8 mouse cellular contexts compared by ENCODE assay signal in genomic region chr5:121564468-121564895, GRCm38 (mm10). TPM values are rescaled to one million over a fixed set of nuclear protein-coding genes. Genes with fewer than 3 reads are reported as not detected.
DNase-seq lines count a peak whose midpoint lies in the region; ATAC-seq and TF ChIP-seq lines count a peak whose summit lies in the region.

No protein-coding gene starts in this region.

- no peaks in the 10 kb centered on the region for H3K79me2 ChIP-seq in MEL (ENCODE audit: control insufficient read depth, insufficient read depth, low read length, poor library complexity)

- peak; percentile 93 for DNase-seq in MEL (ENCODE audit: low read depth, low spot score)
- peak; percentile 64 for DNase-seq in cerebellum, adult 8-10 months
- DNase-seq in forelimb bud, embryonic 11.5 days (ENCODE audit: low read depth, low spot score): peak; percentile 93
- DNase-seq in layer of hippocampus, adult 9-10 months (ENCODE audit: low spot score): peak; percentile 55
- peak; percentile 82 for DNase-seq in ovary, postnatal 10 days (ENCODE audit: low spot score)
- peak; percentile 88 to 97 for DNase-seq in thymus, postnatal 10 days (ENCODE audit: low spot score in 2 of 2)

- TF ChIP-seq RAD21 in MEL (IDR thresholded peaks at IDR 0.05; ENCODE audit: low read depth, low read length): peak; percentile 79

- peak in 1 of 2 experiments; percentile 29; a peak in 1 of 4 replicates for TF ChIP-seq POLR2A in MEL (IDR thresholded peaks at IDR 0.05; ENCODE audit: control insufficient read depth in 1 of 2, insufficient read depth in 1 of 2, low read depth in 1 of 2, low read length in 2 of 2, poor library complexity in 1 of 2)

- peaks cover 0 to 4% of the 10 kb centered on the region in 2 experiments; a peak in 1 of 4 replicates for H3K4me1 ChIP-seq in MEL (ENCODE audit: control insufficient read depth in 1 of 2, insufficient read depth in 2 of 2, low read length in 2 of 2)
- H3K4me1 ChIP-seq in lung, embryonic 16.5 days (replicated peaks; ENCODE audit: control insufficient read depth, insufficient read depth, low read length): peaks cover 3% of the 10 kb centered on the region; the same call in 1 of the 2 replicates

- peak; percentile 97 to 99 (median 98) for TF ChIP-seq CTCF in MEL (IDR thresholded peaks at IDR 0.05 in 2 of 3, conservative IDR thresholded peaks at IDR 0.05 in 1 of 3; ENCODE audit: control insufficient read depth in 1 of 3, insufficient read depth in 1 of 3, low read depth in 2 of 3, low read length in 3 of 3, poor library complexity in 1 of 3, severe bottlenecking in 1 of 3)

- peak overlapping the region; percentile 20 to 30; a peak in 2 of 4 replicates for H3K4me3 ChIP-seq in MEL (ENCODE audit: control insufficient read depth in 1 of 2, insufficient read depth in 1 of 2, low read depth in 2 of 2, low read length in 2 of 2)
- H3K4me3 ChIP-seq in lung, embryonic 16.5 days (ENCODE audit: low read length): peak overlapping the region; percentile 37

- no peaks in the 10 kb centered on the region for H3K36me3 ChIP-seq in MEL (ENCODE audit: control insufficient read depth in 1 of 2, insufficient read depth in 2 of 2, low read length in 2 of 2)
- H3K36me3 ChIP-seq in lung, embryonic 16.5 days (ENCODE audit: control insufficient read depth, insufficient read depth, low read length): 0 out of 2 replicates have a peak, but pooled peaks cover 2% of the 10 kb centered on the region

- no peak for TF ChIP-seq EP300 in MEL (IDR thresholded peaks at IDR 0.05; ENCODE audit: low read depth in 1 of 2, low read length in 2 of 2)

- H3K9me3 ChIP-seq in MEL (replicated peaks; ENCODE audit: insufficient read depth, low read length): no peaks in the 10 kb centered on the region
- no peaks in the 10 kb centered on the region for H3K9me3 ChIP-seq in lung, embryonic 16.5 days (ENCODE audit: control insufficient read depth, low read length)

- H3K27ac ChIP-seq in MEL (ENCODE audit: control insufficient read depth, low read depth, low read length): no peak overlapping the region
- H3K27ac ChIP-seq in lung, embryonic 16.5 days (ENCODE audit: low read length): no peak overlapping the region

- peak overlapping the region; percentile 57 for H3K9ac ChIP-seq in MEL (ENCODE audit: control insufficient read depth, low read depth, low read length, poor library complexity, severe bottlenecking)
- H3K9ac ChIP-seq in lung, embryonic 16.5 days (ENCODE audit: low read length): peak overlapping the region; percentile 53

- peak overlapping the region; percentile 57 for H3K4me2 ChIP-seq in lung, embryonic 16.5 days (ENCODE audit: low read depth, low read length)

- WGBS in lung, embryonic 16.5 days: 4% methylated on average over 11 of the region's 11 CpGs

- H3K27me3 ChIP-seq in MEL (ENCODE audit: control insufficient read depth in 1 of 2, insufficient read depth in 2 of 2, low read length in 2 of 2): peaks cover 0 to 3% of the 10 kb centered on the region in 2 experiments; a peak in 1 of 4 replicates
- no peaks in the 10 kb centered on the region for H3K27me3 ChIP-seq in lung, embryonic 16.5 days (ENCODE audit: control insufficient read depth, insufficient read depth, low read depth, low read length)

- peak; percentile 75 to 90 for ATAC-seq in hematopoietic stem cell, adult 5-6 weeks (replicated peaks in 1 of 2; ENCODE audit: insufficient read depth in 1 of 2, low FRiP score in 2 of 2, low TSS enrichment in 1 of 2, low read depth in 1 of 2, poor library complexity in 2 of 2, severe bottlenecking in 2 of 2)
- peak; percentile 59; the same call in 1 of the 2 replicates for ATAC-seq in lung, embryonic 16.5 days (ENCODE audit: low read depth)

TF ChIP-seq in MEL, 35 proteins besides CTCF, POLR2A, EP300 and RAD21:
- TF ChIP-seq MXI1 (IDR thresholded peaks at IDR 0.05; ENCODE audit: low read depth, low read length) (peak; percentile 98), ZC3H11A (IDR thresholded peaks at IDR 0.05; ENCODE audit: low read depth, low read length) (peak; percentile 81), MYC (IDR thresholded peaks at IDR 0.05; ENCODE audit: low read depth, low read length) (peak; percentile 98), SIN3A (IDR thresholded peaks at IDR 0.05; ENCODE audit: low read length) (peak; percentile 98), ETS1 (IDR thresholded peaks at IDR 0.05; ENCODE audit: low read depth, low read length) (no peak), KAT2A (conservative IDR thresholded peaks at IDR 0.05; ENCODE audit: low read depth, low read length) (no peak), CHD1 (IDR thresholded peaks at IDR 0.05; ENCODE audit: low read depth, low read length) (no peak), NELFE (IDR thresholded peaks at IDR 0.05; ENCODE audit: low read depth, low read length) (0 out of 2 replicates have a peak, but pooled peaks have one; percentile 32), BHLHE40 (IDR thresholded peaks at IDR 0.05; ENCODE audit: borderline replicate concordance, low read depth, low read length) (peak; percentile 47; the same call in 1 of the 2 replicates), CHD2 (IDR thresholded peaks at IDR 0.05; ENCODE audit: low read length) (no peak), JUND (IDR thresholded peaks at IDR 0.05; ENCODE audit: low read depth, low read length) (no peak), MEF2A (IDR thresholded peaks at IDR 0.05; ENCODE audit: extremely low read depth, insufficient replicate concordance, low read depth, low read length, poor library complexity, severe bottlenecking) (no peak), ELF1 (IDR thresholded peaks at IDR 0.05; ENCODE audit: low read depth, low read length) (0 out of 2 replicates have a peak, but pooled peaks have one; percentile 40), USF1 (IDR thresholded peaks at IDR 0.05; ENCODE audit: low read depth, low read length) (peak; percentile 86), GABPA (IDR thresholded peaks at IDR 0.05; ENCODE audit: low read depth, low read length) (no peak), MAZ (IDR thresholded peaks at IDR 0.05; ENCODE audit: low read depth, low read length) (no peak), SMC3 (IDR thresholded peaks at IDR 0.05; ENCODE audit: low read depth, low read length) (peak; percentile 99), GATA1 (IDR thresholded peaks at IDR 0.05; ENCODE audit: low read depth, low read length) (no peak), MAX (IDR thresholded peaks at IDR 0.05; ENCODE audit: low read length) (peak; percentile 98), ZMIZ1 (IDR thresholded peaks at IDR 0.05; ENCODE audit: low read depth, low read length) (0 out of 2 replicates have a peak, but pooled peaks have one; percentile 26), E2F4 (IDR thresholded peaks at IDR 0.05; ENCODE audit: borderline replicate concordance, low read depth, low read length) (no peak), HCFC1 (IDR thresholded peaks at IDR 0.05; ENCODE audit: low read depth, low read length) (peak; percentile 63), ZNF384 (IDR thresholded peaks at IDR 0.05; ENCODE audit: low read depth, low read length) (no peak), TBP (IDR thresholded peaks at IDR 0.05; ENCODE audit: low read depth, low read length) (peak; percentile 48; the same call in 1 of the 2 replicates), USF2 (IDR thresholded peaks at IDR 0.05; ENCODE audit: borderline replicate concordance in 1 of 2, insufficient read depth in 1 of 2, low read depth in 1 of 2, low read length in 2 of 2) (0 out of 4 replicates have a peak, but pooled peaks of 1 of the 2 experiments have one; percentile 11)

RNA-seq across cellular contexts. Expression of gene Mapkapk5, which starts 18.8 kb away (rescaled TPM):
- total RNA-seq in MEL (2012; rRNA removed): 49.6 and 66.3 TPM in 2 replicates
- polyA plus RNA-seq in MEL (2012; ENCODE audit: insufficient read depth in 1 of 2, insufficient read length in 2 of 2, low read depth in 1 of 2, low replicate concordance in 2 of 2, missing spikeins in 1 of 2): 10 to 100 TPM in 1 of 2 experiments, not detected in 1; 74.8 TPM
- total RNA-seq in hematopoietic stem cell, adult 5-6 weeks (2017): 89.9 and 107 TPM in 2 replicates
- polyA plus RNA-seq in lung, embryonic 16.5 days (2015; fragmentation: Nextera tagmentation; extraction: Ambion mirVana): 45.3 and 46.4 TPM in 2 replicates

RNA-seq across cellular contexts. Expression of gene Adam1a, which starts 19.2 kb away (rescaled TPM):
- total RNA-seq in MEL (2012; rRNA removed): 0.92 and 1.9 TPM in 2 replicates
- 1 to 10 TPM in 1 of 2 experiments, not detected in 1; 1.0 TPM for polyA plus RNA-seq in MEL (2012; ENCODE audit: insufficient read depth in 1 of 2, insufficient read length in 2 of 2, low read depth in 1 of 2, low replicate concordance in 2 of 2, missing spikeins in 1 of 2)
- 2.8 and 6.0 TPM in 2 replicates for total RNA-seq in hematopoietic stem cell, adult 5-6 weeks (2017)
- polyA plus RNA-seq in lung, embryonic 16.5 days (2015; fragmentation: Nextera tagmentation; extraction: Ambion mirVana): 1.1 TPM in 2 replicates

RNA-seq across cellular contexts. Expression of gene Gm42878, which starts 19.2 kb away (rescaled TPM):
- total RNA-seq in MEL (2012; rRNA removed): 0.20 TPM in 1 of 2 replicates, not detected in the other
- not detected for polyA plus RNA-seq in MEL (2012; ENCODE audit: insufficient read depth in 1 of 2, insufficient read length in 2 of 2, low read depth in 1 of 2, low replicate concordance in 2 of 2, missing spikeins in 1 of 2)
- not detected in 2 replicates for total RNA-seq in hematopoietic stem cell, adult 5-6 weeks (2017)
- not detected in 2 replicates for polyA plus RNA-seq in lung, embryonic 16.5 days (2015; fragmentation: Nextera tagmentation; extraction: Ambion mirVana)

RNA-seq across cellular contexts. Expression of gene Aldh2, which starts 29.1 kb away (rescaled TPM):
- 116 and 198 TPM in 2 replicates for total RNA-seq in MEL (2012; rRNA removed)
- 100 to 1,000 TPM; 267 to 471 TPM for polyA plus RNA-seq in MEL (2012; ENCODE audit: insufficient read depth in 1 of 2, insufficient read length in 2 of 2, low read depth in 1 of 2, low replicate concordance in 2 of 2, missing spikeins in 1 of 2)
- total RNA-seq in hematopoietic stem cell, adult 5-6 weeks (2017): 354 and 532 TPM in 2 replicates
- 388 and 419 TPM in 2 replicates for polyA plus RNA-seq in lung, embryonic 16.5 days (2015; fragmentation: Nextera tagmentation; extraction: Ambion mirVana)

RNA-seq across cellular contexts. Expression of gene Acad12, which starts 54.3 kb away (rescaled TPM):
- total RNA-seq in MEL (2012; rRNA removed): 2.6 and 2.8 TPM in 2 replicates
- polyA plus RNA-seq in MEL (2012; ENCODE audit: insufficient read depth in 1 of 2, insufficient read length in 2 of 2, low read depth in 1 of 2, low replicate concordance in 2 of 2, missing spikeins in 1 of 2): 1 to 10 TPM in 1 of 2 experiments, not detected in 1; 6.4 TPM
- total RNA-seq in hematopoietic stem cell, adult 5-6 weeks (2017): 5.0 and 9.0 TPM in 2 replicates
- 2.7 and 3.4 TPM in 2 replicates for polyA plus RNA-seq in lung, embryonic 16.5 days (2015; fragmentation: Nextera tagmentation; extraction: Ambion mirVana)
